Mouse (Mus musculus) embryonic facial prominence, embryonic 15.5 days (tissue): ENCODE measurements around the gene Rbm14. TPM values are rescaled to one million over a fixed set of nuclear protein-coding genes. Genes with fewer than 3 reads are reported as not detected.

Source experiments
- ATAC-seq: fragments of 200-750 bp; cut with Nextera tagmentation; 2 replicates; pipeline ENCODE4 v1.8.0; 2017; ENCODE audit warnings: low read depth, moderate TSS enrichment; ENCODE audit not compliant: insufficient number of reproducible peaks, low FRiP score, low TSS enrichment
- H3K27ac ChIP-seq: fragments of 300-500 bp; sonication (generic); replicated peaks from 2 replicates; pipeline ENCODE4 v1.5.1; 2015; ENCODE audit warnings: mild to moderate bottlenecking, inconsistent platforms
- H3K27me3 ChIP-seq: fragments of 300-500 bp; sonication (generic); 2 replicates; pipeline ENCODE4 v1.6.1; 2015; ENCODE audit warnings: inconsistent platforms
- H3K36me3 ChIP-seq: fragments of 300-500 bp; sonication (generic); 2 replicates; pipeline ENCODE4 v1.6.1; 2015; ENCODE audit warnings: mild to moderate bottlenecking, inconsistent platforms
- H3K4me1 ChIP-seq: fragments of 300-500 bp; sonication (generic); 2 replicates; pipeline ENCODE4 v1.6.1; 2015; ENCODE audit warnings: inconsistent platforms
- H3K4me2 ChIP-seq: fragments of 300-500 bp; sonication (generic); replicated peaks from 2 replicates; pipeline ENCODE4 v1.6.1; 2015; ENCODE audit warnings: mild to moderate bottlenecking, inconsistent platforms
- H3K4me3 ChIP-seq: fragments of 300-500 bp; sonication (generic); replicated peaks from 2 replicates; pipeline ENCODE4 v1.5.1; 2015; ENCODE audit warnings: mild to moderate bottlenecking, inconsistent platforms
- H3K9ac ChIP-seq: fragments of 300-500 bp; sonication (generic); 2 replicates; pipeline ENCODE4 v1.6.1; 2015; ENCODE audit warnings: inconsistent platforms
- H3K9me3 ChIP-seq: fragments of 300-500 bp; sonication (generic); replicated peaks from 2 replicates; pipeline ENCODE4 v1.6.1; 2016; ENCODE audit warnings: inconsistent platforms
- WGBS: fragments of 180-500 bp; shearing (Covaris S2); methylation state at CpG from one replicate; pipeline ENCODE4 v1.1.7; 2015; 5-methylcytosine and 5-hydroxymethylcytosine counted together
- polyA plus RNA-seq: library from polyadenylated mRNA; unstranded; fragments of >200 nt; fragmentation: Nextera tagmentation; extraction: Ambion mirVana; gene quantifications from 2 replicates; pipeline ENCODE4 v1.2.1, GENCODE M21; 2015

Rbm14 gene
- polyA plus RNA-seq, 1 experiment from 2014 or later = 74.1 TPM

GRCm38 (mm10) chr19:4839149-4839548, 27.7 kb upstream of the Rbm14 start, which contains the start of the genes Ccs and Ccdc87:
Gene Ccs (minus strand): TSS chr19:4839332.
Gene Ccdc87 (plus strand): TSS chr19:4839366.
- WGBS = under 1% methylated on average over 25 of the region's 25 CpGs
- Histone ChIP-seq H3K27ac (0 out of 2 replicates have a peak within 1 kb of the TSS, but pooled peaks have one; percentile 25), H3K4me1 (peaks cover 22% of the 10 kb centered on the region)

GRCm38 (mm10) chr19:4838526-4839140, 27.2 kb upstream of the Rbm14 start:
- 0 out of 2 replicates have a peak overlapping the region, but pooled peaks have one; percentile 25 for H3K27ac ChIP-seq
- WGBS = 28% methylated on average over 10 of the region's 10 CpGs

More at GRCm38 (mm10) chr19:4839149-4839548, 27.7 kb upstream of the Rbm14 start, which contains the start of the genes Ccs and Ccdc87:
- peak within 1 kb of the TSS; percentile 98 for H3K4me2 ChIP-seq
- H3K4me3 ChIP-seq = peak within 1 kb of the TSS; percentile 64
- H3K27me3 ChIP-seq = peaks cover 28% of the 10 kb centered on the region
- H3K36me3 ChIP-seq = 0 out of 2 replicates have a peak, but pooled peaks cover 2% of the 10 kb centered on the region
- ATAC-seq = peak; percentile 97
- peak within 1 kb of the TSS; percentile 75 for H3K9ac ChIP-seq
- H3K9me3 ChIP-seq = no peaks in the 10 kb centered on the region

GRCm38 (mm10) chr19:4837049-4837448, 25.6 kb upstream of the Rbm14 start:
- no peak for ATAC-seq
- Histone ChIP-seq H3K4me3 (no peak overlapping the region), H3K27ac (no peak overlapping the region), H3K27me3 (peaks cover 24% of the 10 kb centered on the region), H3K9me3 (no peaks in the 10 kb centered on the region), H3K4me1 (peaks cover 22% of the 10 kb centered on the region), H3K36me3 (peaks cover 17% of the 10 kb centered on the region; the same call in 1 of the 2 replicates), H3K9ac (no peak overlapping the region), H3K4me2 (no peak overlapping the region)
- 84% methylated on average over 6 of the region's 6 CpGs for WGBS

More at GRCm38 (mm10) chr19:4838526-4839140, 27.2 kb upstream of the Rbm14 start:
- Histone ChIP-seq H3K4me2 (peak overlapping the region; percentile 98), H3K9me3 (no peaks in the 10 kb centered on the region), H3K27me3 (peaks cover 28% of the 10 kb centered on the region), H3K36me3 (0 out of 2 replicates have a peak, but pooled peaks cover 2% of the 10 kb centered on the region), H3K4me3 (peak overlapping the region; percentile 64), H3K4me1 (peaks cover 22% of the 10 kb centered on the region), H3K9ac (peak overlapping the region; percentile 75)
- ATAC-seq = 0 out of 2 replicates have a peak, but pooled peaks have one; percentile 6

- no peak for ATAC-seq
- WGBS = 73% methylated on average over 2 of the region's 2 CpGs
These were observed 24.7 kb upstream of the Rbm14 start for GRCm38 (mm10) chr19:4836096-4836495.

GRCm38 (mm10) chr19:4833977-4834376, 22.5 kb upstream of the Rbm14 start:
- no peaks in the 10 kb centered on the region for H3K27me3 ChIP-seq
- no peak overlapping the region for H3K4me2 ChIP-seq
- 80% methylated on average over 8 of the region's 8 CpGs for WGBS
- peaks cover 28% of the 10 kb centered on the region for H3K36me3 ChIP-seq
- H3K9ac ChIP-seq = no peak overlapping the region
- H3K4me3 ChIP-seq = no peak overlapping the region
- ATAC-seq = no peak
- H3K9me3 ChIP-seq = no peaks in the 10 kb centered on the region
- no peak overlapping the region for H3K27ac ChIP-seq
- H3K4me1 ChIP-seq = peaks cover 12% of the 10 kb centered on the region

More at GRCm38 (mm10) chr19:4836096-4836495, 24.7 kb upstream of the Rbm14 start:
- H3K27ac ChIP-seq = no peak overlapping the region
- H3K36me3 ChIP-seq = peaks cover 20% of the 10 kb centered on the region; the same call in 1 of the 2 replicates
- no peak overlapping the region for H3K9ac ChIP-seq
- no peak overlapping the region for H3K4me2 ChIP-seq
- H3K27me3 ChIP-seq = peaks cover 14% of the 10 kb centered on the region
- peaks cover 22% of the 10 kb centered on the region for H3K4me1 ChIP-seq
- no peak overlapping the region for H3K4me3 ChIP-seq
- H3K9me3 ChIP-seq = no peaks in the 10 kb centered on the region

GRCm38 (mm10) chr19:4829156-4829555, 17.7 kb upstream of the Rbm14 start:
- H3K36me3 ChIP-seq = peaks cover 45% of the 10 kb centered on the region
- 55% methylated on average over 7 of the region's 7 CpGs for WGBS

GRCm38 (mm10) chr19:4828444-4829114, 17.1 kb upstream of the Rbm14 start:
- Histone ChIP-seq H3K4me1 (no peaks in the 10 kb centered on the region; the same call in 1 of the 2 replicates), H3K27me3 (no peaks in the 10 kb centered on the region), H3K9ac (no peak overlapping the region), H3K36me3 (peaks cover 47% of the 10 kb centered on the region), H3K4me2 (peak overlapping the region; percentile 8; the same call in 1 of the 2 replicates), H3K4me3 (no peak overlapping the region), H3K27ac (no peak overlapping the region; the same call in 1 of the 2 replicates), H3K9me3 (no peaks in the 10 kb centered on the region)
- ATAC-seq = no peak
- WGBS = 43% methylated on average over 16 of the region's 16 CpGs

More at GRCm38 (mm10) chr19:4829156-4829555, 17.7 kb upstream of the Rbm14 start:
- peak overlapping the region; percentile 7; the same call in 1 of the 2 replicates for H3K27ac ChIP-seq
- no peak for ATAC-seq
- H3K4me3 ChIP-seq = no peak overlapping the region
- H3K4me2 ChIP-seq = no peak overlapping the region; the same call in 1 of the 2 replicates
- H3K4me1 ChIP-seq = no peaks in the 10 kb centered on the region; the same call in 1 of the 2 replicates
- H3K9ac ChIP-seq = no peak overlapping the region
- H3K27me3 ChIP-seq = no peaks in the 10 kb centered on the region
- H3K9me3 ChIP-seq = no peaks in the 10 kb centered on the region

GRCm38 (mm10) chr19:4820678-4821303, 9.4 kb upstream of the Rbm14 start:
- no peak overlapping the region for H3K4me3 ChIP-seq
- H3K9ac ChIP-seq = no peak overlapping the region
- peaks cover 21% of the 10 kb centered on the region for H3K36me3 ChIP-seq
- no peak overlapping the region for H3K4me2 ChIP-seq
- 59% methylated on average over 5 of the region's 5 CpGs for WGBS
- no peaks in the 10 kb centered on the region for H3K9me3 ChIP-seq
- H3K27me3 ChIP-seq = no peaks in the 10 kb centered on the region
- no peaks in the 10 kb centered on the region for H3K4me1 ChIP-seq
- ATAC-seq = peak; percentile 47; the same call in 1 of the 2 replicates
- no peak overlapping the region for H3K27ac ChIP-seq

- 35% methylated on average over 1 of the region's 1 CpGs for WGBS
- no peak for ATAC-seq
- H3K27ac ChIP-seq = no peak overlapping the region
- H3K27me3 ChIP-seq = no peaks in the 10 kb centered on the region
- H3K9me3 ChIP-seq = no peaks in the 10 kb centered on the region
- H3K4me3 ChIP-seq = no peak overlapping the region
- H3K4me1 ChIP-seq = 0 out of 2 replicates have a peak, but pooled peaks cover 2% of the 10 kb centered on the region
- no peak overlapping the region for H3K9ac ChIP-seq
- no peak overlapping the region for H3K4me2 ChIP-seq
- no peaks in the 10 kb centered on the region for H3K36me3 ChIP-seq
These were observed 5.9 kb upstream of the Rbm14 start for GRCm38 (mm10) chr19:4817182-4817835.

- ATAC-seq = no peak
- Histone ChIP-seq H3K36me3 (no peaks in the 10 kb centered on the region), H3K4me1 (peaks cover 21% of the 10 kb centered on the region), H3K9ac (no peak overlapping the region), H3K27ac (no peak overlapping the region), H3K4me2 (no peak overlapping the region), H3K4me3 (no peak overlapping the region), H3K9me3 (no peaks in the 10 kb centered on the region), H3K27me3 (no peaks in the 10 kb centered on the region)
- 76% methylated on average over 6 of the region's 6 CpGs for WGBS
These were observed 1.6 kb upstream of the Rbm14 start for GRCm38 (mm10) chr19:4813015-4813414.
